Mouse (Mus musculus) heart, embryonic 16.5 days (tissue): Measurements from ENCODE around the gene Krt222. TPM values are rescaled to one million over a fixed set of nuclear protein-coding genes. Genes with fewer than 3 reads are reported as not detected.

Experiments
- ATAC-seq: fragments of 200-750 bp; cut with Nextera tagmentation; replicated peaks from 2 replicates; pipeline ENCODE4 v1.8.0; 2017; ENCODE audit warnings: moderate number of reproducible peaks; ENCODE audit not compliant: insufficient read depth, low FRiP score; ENCODE audit errors: extremely low read depth
- H3K27ac ChIP-seq: fragments of 300-500 bp; sonication (generic); 2 replicates; pipeline ENCODE4 v1.5.1; 2014; ENCODE audit warnings: mild to moderate bottlenecking, low read length, control low read depth, moderate library complexity
- H3K27me3 ChIP-seq: fragments of 300-500 bp; sonication (generic); 2 replicates; pipeline ENCODE4 v1.6.1; 2014; ENCODE audit warnings: low read length, mixed read lengths; ENCODE audit not compliant: control insufficient read depth, insufficient read depth
- H3K36me3 ChIP-seq: fragments of 300-500 bp; sonication (generic); 2 replicates; pipeline ENCODE4 v1.6.1; 2014; ENCODE audit not compliant: control insufficient read depth, insufficient read depth
- H3K4me1 ChIP-seq: fragments of 300-500 bp; sonication (generic); 2 replicates; pipeline ENCODE4 v1.6.1; 2014; ENCODE audit warnings: low read length, mixed read lengths; ENCODE audit not compliant: control insufficient read depth, insufficient read depth
- H3K4me2 ChIP-seq: fragments of 300-500 bp; sonication (generic); 2 replicates; pipeline ENCODE4 v1.6.1; 2014; ENCODE audit warnings: low read depth, mild to moderate bottlenecking, control low read depth, low read length
- H3K4me3 ChIP-seq: fragments of 300-500 bp; sonication (generic); 2 replicates; pipeline ENCODE4 v1.5.1; 2014; ENCODE audit warnings: mild to moderate bottlenecking, control low read depth, low read length
- H3K9ac ChIP-seq: fragments of 300-500 bp; sonication (generic); 2 replicates; pipeline ENCODE4 v1.6.1; 2014; ENCODE audit warnings: low read length, control low read depth
- H3K9me3 ChIP-seq: fragments of 300-500 bp; sonication (generic); replicated peaks from 2 replicates; pipeline ENCODE4 v1.6.1; 2016; ENCODE audit warnings: low read length; ENCODE audit not compliant: control insufficient read depth
- WGBS: fragments of 180-500 bp; shearing (Covaris S2); extraction: QIAGEN DNeasy Blood & Tissue Kit; methylation state at CpG from one replicate; pipeline ENCODE4 v1.1.7; 2014; 5-methylcytosine and 5-hydroxymethylcytosine counted together
- polyA plus RNA-seq: library from polyadenylated mRNA; unstranded; fragments of >200 nt; fragmentation: Nextera tagmentation; extraction: Ambion mirVana; gene quantifications from 2 replicates; pipeline ENCODE4 v1.2.1, GENCODE M21; 2015

Gene Krt222
- polyA plus RNA-seq: 3.2 and 4.5 TPM in 2 replicates

DNA sequence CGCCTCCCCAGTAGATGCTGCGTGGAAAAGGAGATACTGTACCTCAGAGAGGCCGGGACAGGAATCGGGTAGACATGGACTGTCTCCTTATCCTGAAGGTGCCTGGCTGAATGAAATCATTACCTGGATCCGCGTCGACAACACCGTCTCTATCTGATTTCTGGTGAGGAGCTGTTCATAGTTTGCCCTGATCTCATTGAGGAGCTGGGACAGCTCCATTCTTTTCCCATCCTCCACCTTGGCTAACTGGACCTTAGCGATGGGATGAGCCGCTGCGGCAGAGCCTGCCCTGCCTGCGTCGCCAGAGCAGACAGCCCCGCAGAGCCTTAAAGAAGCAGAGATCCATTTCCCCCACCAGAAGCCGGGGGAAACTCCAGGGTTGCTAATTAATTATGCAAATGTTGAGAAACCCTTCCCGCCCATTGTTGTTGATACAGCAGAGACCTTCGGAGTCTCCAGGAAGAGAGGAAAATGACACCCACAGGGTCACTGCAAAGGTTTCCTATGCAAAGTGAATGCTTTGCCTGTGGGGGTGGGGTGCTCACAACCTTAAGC, at the start of gene Krt222:
TSS of gene Krt222 (minus strand) at position 266 of the 555 bp plus-strand sequence.
- H3K9ac ChIP-seq: peak within 1 kb of the TSS; percentile 65
- no peaks in the 10 kb centered on the region for H3K36me3 ChIP-seq
- 3% methylated on average over 17 of the region's 17 CpGs for WGBS
- H3K4me2 ChIP-seq: peak within 1 kb of the TSS; percentile 57
- peaks cover 4% of the 10 kb centered on the region for H3K4me1 ChIP-seq
- no peaks in the 10 kb centered on the region for H3K9me3 ChIP-seq
- H3K27ac ChIP-seq: peak within 1 kb of the TSS; percentile 43; the same call in 1 of the 2 replicates
- peak within 1 kb of the TSS; percentile 58 for H3K4me3 ChIP-seq
- ATAC-seq: no peak; the same call in 1 of the 2 replicates
- H3K27me3 ChIP-seq: no peaks in the 10 kb centered on the region

DNA sequence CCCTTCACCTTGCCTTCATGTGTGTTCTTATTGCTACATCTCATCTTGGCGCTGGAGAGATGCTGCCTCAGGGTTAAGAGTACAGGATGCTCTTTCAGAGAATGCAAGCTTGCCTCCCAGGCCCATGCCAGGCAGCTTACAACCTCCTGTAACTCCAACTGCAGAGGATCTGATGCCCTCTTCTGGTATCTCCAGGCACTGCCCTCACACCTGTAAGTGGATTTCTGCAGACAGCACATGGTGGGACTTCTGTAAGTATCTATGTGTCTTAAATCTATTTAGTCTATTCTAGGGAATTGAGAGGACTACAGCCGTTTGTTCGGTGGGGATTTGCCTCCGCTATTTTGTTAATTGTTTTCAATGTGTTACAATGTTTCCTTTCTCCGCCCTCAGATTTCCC, 49.0 kb upstream of the Krt222 start:
- 50% methylated on average over 5 of the region's 5 CpGs for WGBS

DNA sequence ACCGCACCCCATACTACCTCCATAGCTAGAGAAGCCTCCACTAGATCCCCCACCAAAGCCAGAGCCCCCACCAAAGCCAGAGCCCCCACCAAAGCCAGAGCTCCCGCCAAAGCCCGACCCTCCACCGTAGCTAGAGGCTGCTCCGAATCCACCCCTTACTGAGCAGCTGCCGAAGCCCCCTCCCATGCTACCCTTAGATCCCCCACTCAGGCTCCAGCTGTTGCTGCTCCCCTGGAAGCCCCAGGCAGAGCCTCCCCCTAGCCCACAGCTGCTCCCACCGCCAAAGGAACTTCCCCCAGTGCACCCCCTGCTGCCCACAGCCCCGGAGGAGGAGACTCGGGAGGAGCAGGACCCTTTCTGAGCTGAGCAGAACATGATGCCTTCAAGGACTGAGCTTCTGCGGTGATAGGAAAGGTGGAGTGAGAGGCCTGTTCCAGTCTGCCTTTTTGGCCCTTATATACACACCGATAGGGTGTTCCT, 41.0 kb upstream of the Krt222 start, which contains the start of gene Krt24:
TSS of gene Krt24 (minus strand) at position 430 of the 480 bp plus-strand sequence.
- no peaks in the 10 kb centered on the region for H3K27me3 ChIP-seq
- ATAC-seq: no peak
- 35% methylated on average over 11 of the region's 11 CpGs for WGBS
- H3K9me3 ChIP-seq: no peaks in the 10 kb centered on the region
- no peak within 1 kb of the TSS for H3K4me2 ChIP-seq
- no peak within 1 kb of the TSS for H3K27ac ChIP-seq
- H3K9ac ChIP-seq: no peak within 1 kb of the TSS
- H3K4me1 ChIP-seq: no peaks in the 10 kb centered on the region
- no peaks in the 10 kb centered on the region for H3K36me3 ChIP-seq
- H3K4me3 ChIP-seq: no peak within 1 kb of the TSS

More for the DNA sequence above, 49.0 kb upstream of the Krt222 start:
- H3K4me3 ChIP-seq: no peak overlapping the region
- H3K27ac ChIP-seq: no peak overlapping the region
- ATAC-seq: no peak
- H3K4me1 ChIP-seq: no peaks in the 10 kb centered on the region
- no peaks in the 10 kb centered on the region for H3K9me3 ChIP-seq
- no peaks in the 10 kb centered on the region for H3K27me3 ChIP-seq
- H3K36me3 ChIP-seq: no peaks in the 10 kb centered on the region
- H3K4me2 ChIP-seq: no peak overlapping the region
- no peak overlapping the region for H3K9ac ChIP-seq

DNA sequence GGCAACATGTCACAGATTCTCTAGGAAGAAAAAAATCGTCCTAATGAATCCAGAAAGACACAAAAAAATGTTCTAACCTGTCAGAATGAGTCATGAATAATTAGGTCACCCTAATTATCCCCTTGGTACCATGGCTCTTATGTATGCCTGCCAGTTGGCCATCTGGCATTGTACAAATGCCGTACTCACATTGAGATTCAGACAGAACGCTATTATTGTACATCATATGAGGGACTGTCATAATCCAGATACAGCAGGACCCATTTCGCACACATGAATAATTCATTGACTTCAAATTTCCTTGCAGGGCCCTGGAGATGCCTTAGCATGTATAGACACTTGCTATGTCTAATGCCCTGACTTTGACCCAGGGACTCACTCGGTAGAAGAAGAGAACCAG, 40.1 kb upstream of the Krt222 start:
- no peaks in the 10 kb centered on the region for H3K36me3 ChIP-seq
- ATAC-seq: no peak
- no peaks in the 10 kb centered on the region for H3K9me3 ChIP-seq
- no peaks in the 10 kb centered on the region for H3K27me3 ChIP-seq
- H3K4me3 ChIP-seq: no peak overlapping the region
- no peak overlapping the region for H3K27ac ChIP-seq
- H3K9ac ChIP-seq: no peak overlapping the region
- 79% methylated on average over 5 of the region's 5 CpGs for WGBS
- H3K4me2 ChIP-seq: no peak overlapping the region
- no peaks in the 10 kb centered on the region for H3K4me1 ChIP-seq

DNA sequence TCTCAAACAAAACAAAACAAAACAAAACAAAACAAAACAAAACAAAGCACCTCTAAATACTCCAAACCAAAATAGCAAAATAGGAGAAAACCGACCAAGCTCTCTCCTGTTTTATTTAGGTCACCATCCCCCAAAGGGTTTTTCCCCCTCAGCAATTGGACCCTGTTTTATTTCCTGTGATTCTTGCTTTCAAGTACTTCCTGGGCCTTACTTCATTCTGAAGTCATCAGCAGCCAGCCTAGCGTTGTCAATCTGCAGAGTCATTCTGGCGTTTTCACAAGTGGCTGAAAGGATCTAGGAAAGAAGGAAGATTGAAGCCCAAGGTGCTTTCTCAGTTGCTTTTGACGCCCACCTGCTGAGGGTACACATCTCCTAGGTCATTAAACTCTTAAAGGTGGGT, 39.4 kb upstream of the Krt222 start:
- WGBS: 42% methylated on average over 4 of the region's 4 CpGs
- no peak overlapping the region for H3K9ac ChIP-seq

DNA sequence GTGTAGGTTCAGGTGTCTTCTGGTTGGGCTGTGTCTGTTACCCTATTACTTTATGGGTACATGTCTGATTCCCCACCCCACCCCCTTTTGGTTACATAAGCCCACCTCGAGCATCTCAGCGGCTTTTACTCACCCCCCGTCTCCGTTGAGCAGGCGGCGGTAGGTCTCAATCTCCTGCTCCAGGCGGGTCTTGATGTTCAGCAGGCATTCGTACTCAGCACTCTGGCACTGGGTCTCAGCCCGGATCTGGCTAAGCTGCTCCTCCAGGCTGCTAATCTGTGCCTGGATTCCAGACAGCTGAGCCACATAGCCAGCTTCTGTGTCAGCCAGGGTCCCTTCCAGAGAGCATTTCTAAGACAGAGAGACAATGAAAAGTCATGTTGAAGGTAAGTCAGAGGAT, 37.2 kb upstream of the Krt222 start:
- Histone ChIP-seq H3K4me2 (no peak overlapping the region), H3K36me3 (no peaks in the 10 kb centered on the region), H3K4me1 (no peaks in the 10 kb centered on the region), H3K9ac (no peak overlapping the region), H3K27ac (no peak overlapping the region), H3K9me3 (no peaks in the 10 kb centered on the region), H3K4me3 (no peak overlapping the region), H3K27me3 (no peaks in the 10 kb centered on the region)
- 36% methylated on average over 9 of the region's 9 CpGs for WGBS
- ATAC-seq: no peak

More for the DNA sequence above, 39.4 kb upstream of the Krt222 start:
- no peak overlapping the region for H3K27ac ChIP-seq
- H3K36me3 ChIP-seq: no peaks in the 10 kb centered on the region
- no peak overlapping the region for H3K4me2 ChIP-seq
- H3K9me3 ChIP-seq: no peaks in the 10 kb centered on the region
- H3K4me1 ChIP-seq: no peaks in the 10 kb centered on the region
- H3K4me3 ChIP-seq: no peak overlapping the region
- no peaks in the 10 kb centered on the region for H3K27me3 ChIP-seq
- no peak for ATAC-seq

DNA sequence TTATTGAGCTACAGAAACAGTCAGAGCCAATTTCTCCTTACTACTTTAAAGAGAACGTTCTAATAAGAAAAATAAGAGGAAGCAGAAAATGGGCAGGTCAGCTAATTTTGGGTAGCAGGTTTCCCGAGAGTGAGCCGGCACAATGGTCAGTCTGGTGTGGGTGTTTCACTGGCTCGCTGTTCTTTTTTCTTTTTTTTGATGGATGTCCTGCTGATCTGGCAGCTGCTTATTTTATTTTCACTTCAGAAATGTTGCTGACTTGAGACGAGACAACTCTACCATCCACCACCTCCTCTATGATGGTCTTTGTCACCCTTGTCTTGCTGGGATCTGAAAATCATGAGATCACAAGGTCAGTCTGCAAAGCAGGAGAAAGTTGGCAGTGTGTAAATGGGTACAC, 36.1 kb upstream of the Krt222 start:
- H3K4me1 ChIP-seq: no peaks in the 10 kb centered on the region
- ATAC-seq: no peak
- H3K4me2 ChIP-seq: no peak overlapping the region
- no peak overlapping the region for H3K4me3 ChIP-seq
- H3K9me3 ChIP-seq: no peaks in the 10 kb centered on the region
- no peaks in the 10 kb centered on the region for H3K36me3 ChIP-seq
- WGBS: 64% methylated on average over 5 of the region's 5 CpGs
- H3K27me3 ChIP-seq: no peaks in the 10 kb centered on the region
- no peak overlapping the region for H3K9ac ChIP-seq
- no peak overlapping the region for H3K27ac ChIP-seq

DNA sequence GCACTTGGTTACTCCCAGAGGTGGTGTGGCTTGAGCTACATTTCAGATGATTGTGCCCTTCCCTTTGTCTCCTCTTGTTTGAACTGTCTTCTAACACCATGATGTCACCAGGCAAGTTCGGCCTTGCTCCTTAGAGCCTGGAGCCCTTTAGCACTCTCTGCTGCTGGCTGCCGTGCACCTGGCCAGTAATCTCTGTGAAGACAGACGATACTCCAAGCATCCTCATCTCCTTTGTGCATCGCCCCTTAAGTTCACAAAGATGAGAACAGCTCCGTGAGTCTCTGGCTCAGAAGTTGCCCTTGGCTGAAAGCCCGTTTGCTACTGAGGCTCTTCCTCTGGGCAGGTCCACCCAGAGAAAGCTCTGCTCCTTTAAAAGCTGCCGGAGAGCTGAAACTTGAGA, 32.9 kb upstream of the Krt222 start:
- Histone ChIP-seq H3K4me3 (no peak overlapping the region), H3K27me3 (no peaks in the 10 kb centered on the region), H3K27ac (no peak overlapping the region), H3K4me1 (no peaks in the 10 kb centered on the region), H3K36me3 (no peaks in the 10 kb centered on the region), H3K4me2 (no peak overlapping the region), H3K9ac (no peak overlapping the region), H3K9me3 (no peaks in the 10 kb centered on the region)
- WGBS: 49% methylated on average over 7 of the region's 7 CpGs
- ATAC-seq: no peak

DNA sequence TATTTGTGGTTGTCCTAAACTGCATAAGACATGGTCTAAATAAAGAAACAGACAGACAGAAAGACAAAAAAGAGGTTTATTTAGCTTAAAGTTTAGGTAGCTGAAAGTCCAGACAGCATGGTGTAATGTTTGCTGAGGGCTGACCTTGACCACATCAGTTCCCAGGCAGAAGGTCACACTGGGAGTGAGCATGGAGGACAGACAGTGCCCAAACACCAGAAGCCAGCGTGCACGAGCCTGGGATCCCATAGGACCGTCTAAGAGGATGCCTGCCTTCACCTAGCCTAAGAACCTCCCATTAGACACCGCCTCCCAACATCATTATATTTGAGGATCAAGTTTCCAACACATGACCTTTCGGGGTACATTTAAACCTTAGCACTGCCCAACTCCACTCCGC, 31.7 kb upstream of the Krt222 start:
- no peak overlapping the region for H3K27ac ChIP-seq
- H3K4me1 ChIP-seq: no peaks in the 10 kb centered on the region
- H3K4me3 ChIP-seq: no peak overlapping the region
- no peak overlapping the region for H3K9ac ChIP-seq
- H3K27me3 ChIP-seq: no peaks in the 10 kb centered on the region
- H3K9me3 ChIP-seq: no peaks in the 10 kb centered on the region
- no peak for ATAC-seq
- H3K36me3 ChIP-seq: no peaks in the 10 kb centered on the region
- WGBS: 57% methylated on average over 6 of the region's 6 CpGs
- no peak overlapping the region for H3K4me2 ChIP-seq
